Mouse (Mus musculus) embryonic facial prominence, embryonic 14.5 days (tissue): ENCODE data around the gene Meiob. TPM values are rescaled to one million over a fixed set of nuclear protein-coding genes. Genes with fewer than 3 reads are reported as not detected.

Source experiments
- ATAC-seq: fragments of 200-750 bp; cut with Nextera tagmentation; 2 replicates; pipeline ENCODE4 v1.8.0; 2017; ENCODE audit warnings: low read depth, moderate number of reproducible peaks, moderate TSS enrichment
- DNase-seq: peaks from one replicate; pipeline ENCODE4 v3.0.0-alpha.2; 2015; ENCODE audit warnings: low spot score
- H3K27ac ChIP-seq: fragments of 300-500 bp; sonication (generic); replicated peaks from 2 replicates; pipeline ENCODE4 v1.5.1; 2014; ENCODE audit warnings: low read depth, mild to moderate bottlenecking, low read length, moderate library complexity
- H3K27me3 ChIP-seq: fragments of 300-500 bp; sonication (generic); replicated peaks from 2 replicates; pipeline ENCODE4 v1.6.1; 2014; ENCODE audit warnings: low read length; ENCODE audit not compliant: control insufficient read depth, insufficient read depth
- H3K36me3 ChIP-seq: fragments of 300-500 bp; sonication (generic); 2 replicates; pipeline ENCODE4 v1.6.1; 2014; ENCODE audit warnings: low read length, mixed read lengths; ENCODE audit not compliant: control insufficient read depth, insufficient read depth
- H3K4me1 ChIP-seq: fragments of 300-500 bp; sonication (generic); 2 replicates; pipeline ENCODE4 v1.6.1; 2014; ENCODE audit warnings: antibody characterized with exemption, low read length; ENCODE audit not compliant: control insufficient read depth, insufficient read depth
- H3K4me2 ChIP-seq: fragments of 300-500 bp; sonication (generic); 2 replicates; pipeline ENCODE4 v1.6.1; 2014; ENCODE audit warnings: low read depth, mild to moderate bottlenecking, low read length, moderate library complexity, mixed read lengths
- H3K4me3 ChIP-seq: fragments of 300-500 bp; sonication (generic); 2 replicates; pipeline ENCODE4 v1.5.1; 2014; ENCODE audit warnings: low read depth, mild to moderate bottlenecking, low read length
- H3K9ac ChIP-seq: fragments of 300-500 bp; sonication (generic); 2 replicates; pipeline ENCODE4 v1.6.1; 2014; ENCODE audit warnings: low read depth, mild to moderate bottlenecking, low read length, moderate library complexity, mixed read lengths
- H3K9me3 ChIP-seq: fragments of 300-500 bp; sonication (generic); 2 replicates; pipeline ENCODE4 v1.6.1; 2016; ENCODE audit warnings: low read length; ENCODE audit not compliant: control insufficient read depth
- WGBS: fragments of 180-500 bp; shearing (Covaris S2); extraction: QIAGEN DNeasy Blood & Tissue Kit; methylation state at CpG from one replicate; pipeline ENCODE4 v1.1.7; 2014; 5-methylcytosine and 5-hydroxymethylcytosine counted together
- polyA plus RNA-seq: library from polyadenylated mRNA; unstranded; fragments of >200 nt; fragmentation: Nextera tagmentation; extraction: Ambion mirVana; gene quantifications from 2 replicates; pipeline ENCODE4 v1.2.1, GENCODE M21; 2014

The Meiob gene
- polyA plus RNA-seq, 1 experiment from 2014 or later = not detected

DNA sequence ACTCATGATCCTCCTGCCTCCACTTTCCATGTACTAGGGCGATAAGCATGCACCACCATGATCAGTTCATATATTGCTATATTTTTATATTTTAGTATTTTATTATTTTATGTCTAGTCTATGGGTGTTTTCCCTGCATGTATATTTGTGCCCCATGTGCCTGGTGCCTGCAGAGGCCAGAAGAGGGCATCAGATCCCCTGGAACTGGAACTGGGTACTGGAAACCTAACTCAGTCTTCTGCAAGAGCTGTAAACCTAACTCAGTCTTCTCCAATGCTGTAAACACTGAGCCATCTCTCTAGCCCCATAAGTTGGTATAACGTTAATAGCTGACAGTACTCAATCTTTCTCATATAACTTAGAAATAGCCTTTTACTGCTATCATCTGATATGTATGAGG, 38.5 kb downstream of the Meiob start:
- ATAC-seq = no peak
- Histone ChIP-seq H3K36me3 (no peaks in the 10 kb centered on the region), H3K4me3 (no peak overlapping the region), H3K27ac (no peak overlapping the region), H3K9me3 (no peaks in the 10 kb centered on the region), H3K9ac (no peak overlapping the region), H3K4me1 (no peaks in the 10 kb centered on the region), H3K27me3 (no peaks in the 10 kb centered on the region), H3K4me2 (no peak overlapping the region)
- 60% methylated on average over 2 of the region's 2 CpGs for WGBS
- no peak for DNase-seq

- Histone ChIP-seq H3K27ac (no peak overlapping the region), H3K4me2 (no peak overlapping the region), H3K4me3 (no peak overlapping the region), H3K27me3 (no peaks in the 10 kb centered on the region), H3K36me3 (no peaks in the 10 kb centered on the region), H3K4me1 (peaks cover 9% of the 10 kb centered on the region), H3K9ac (no peak overlapping the region), H3K9me3 (no peaks in the 10 kb centered on the region)
- 55% methylated on average over 9 of the region's 9 CpGs for WGBS
- ATAC-seq (no peak), DNase-seq (no peak)
Observed at GRCm38 (mm10) chr17:24844525-24844924, 40.4 kb downstream of the Meiob start.

DNA sequence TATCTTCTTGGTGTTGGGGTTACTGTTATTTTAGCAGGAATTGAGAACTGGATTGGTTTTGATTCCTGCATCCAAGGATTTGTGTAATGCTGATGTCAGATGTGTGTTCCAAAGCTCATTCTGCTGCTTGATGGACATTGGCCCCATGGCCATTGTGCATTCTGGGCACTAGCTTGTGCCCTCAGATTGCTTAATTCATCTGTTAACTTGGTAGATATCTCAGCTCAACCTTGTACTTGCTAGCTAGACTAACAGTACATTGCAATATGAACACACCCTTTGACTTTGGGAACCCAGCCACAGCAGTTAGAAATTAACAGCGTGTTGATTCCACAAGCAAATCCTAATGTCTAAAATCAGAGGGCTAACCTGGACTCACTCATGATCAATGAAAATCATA, 43.3 kb downstream of the Meiob start:
- H3K9ac ChIP-seq = no peak overlapping the region
- ATAC-seq = no peak
- no peaks in the 10 kb centered on the region for H3K36me3 ChIP-seq
- no peak overlapping the region for H3K27ac ChIP-seq
- H3K4me3 ChIP-seq = no peak overlapping the region
- WGBS = 95% methylated on average over 1 of the region's 1 CpGs
- H3K27me3 ChIP-seq = peaks cover 9% of the 10 kb centered on the region; the same call in 1 of the 2 replicates
- H3K9me3 ChIP-seq = no peaks in the 10 kb centered on the region
- H3K4me2 ChIP-seq = no peak overlapping the region
- no peak for DNase-seq
- peaks cover 13% of the 10 kb centered on the region for H3K4me1 ChIP-seq

- DNase-seq (no peak), ATAC-seq (no peak)
- Histone ChIP-seq H3K9ac (no peak overlapping the region), H3K9me3 (no peaks in the 10 kb centered on the region), H3K4me1 (peaks cover 13% of the 10 kb centered on the region), H3K4me3 (peak overlapping the region; percentile 88; the same call in 1 of the 2 replicates), H3K27ac (no peak overlapping the region), H3K36me3 (peaks cover 10% of the 10 kb centered on the region), H3K4me2 (peak overlapping the region; percentile 65), H3K27me3 (peaks cover 9% of the 10 kb centered on the region; the same call in 1 of the 2 replicates)
Observed at GRCm38 (mm10) chr17:24848600-24849031, 44.5 kb downstream of the Meiob start.

GRCm38 (mm10) chr17:24849733-24850064, 45.6 kb downstream of the Meiob start:
- peak overlapping the region; percentile 85 for H3K27ac ChIP-seq
- no peak for DNase-seq

GRCm38 (mm10) chr17:24850065-24850772, 46.1 kb downstream of the Meiob start, which contains the start of gene Fahd1:
TSS of gene Fahd1 (minus strand) at chr17:24850364.
- peaks cover 9% of the 10 kb centered on the region; the same call in 1 of the 2 replicates for H3K27me3 ChIP-seq
- WGBS = under 1% methylated on average over 51 of the region's 58 CpGs
- no peaks in the 10 kb centered on the region for H3K9me3 ChIP-seq
- H3K27ac ChIP-seq = peak within 1 kb of the TSS; percentile 85
- peak within 1 kb of the TSS; percentile 65 for H3K4me2 ChIP-seq
- H3K9ac ChIP-seq = peak within 1 kb of the TSS; percentile 76
- DNase-seq (peak; percentile 99), ATAC-seq (peak; percentile 100)
- peaks cover 13% of the 10 kb centered on the region for H3K4me1 ChIP-seq
- peaks cover 19% of the 10 kb centered on the region for H3K36me3 ChIP-seq
- H3K4me3 ChIP-seq = peak within 1 kb of the TSS; percentile 88

More at GRCm38 (mm10) chr17:24849733-24850064, 45.6 kb downstream of the Meiob start:
- H3K4me3 ChIP-seq = peak overlapping the region; percentile 88
- peaks cover 9% of the 10 kb centered on the region; the same call in 1 of the 2 replicates for H3K27me3 ChIP-seq
- under 1% methylated on average over 18 of the region's 21 CpGs for WGBS
- no peaks in the 10 kb centered on the region for H3K9me3 ChIP-seq
- ATAC-seq = peak; percentile 50; the same call in 1 of the 2 replicates
- peak overlapping the region; percentile 76 for H3K9ac ChIP-seq
- peaks cover 13% of the 10 kb centered on the region for H3K4me1 ChIP-seq
- H3K4me2 ChIP-seq = peak overlapping the region; percentile 65
- H3K36me3 ChIP-seq = peaks cover 17% of the 10 kb centered on the region

- H3K4me1 ChIP-seq = peaks cover 13% of the 10 kb centered on the region
- H3K4me3 ChIP-seq = peak overlapping the region; percentile 88
- peak overlapping the region; percentile 65 for H3K4me2 ChIP-seq
- DNase-seq (no peak), ATAC-seq (no peak)
- H3K9me3 ChIP-seq = no peaks in the 10 kb centered on the region
- peak overlapping the region; percentile 72 for H3K9ac ChIP-seq
- no peak overlapping the region for H3K27ac ChIP-seq
- H3K27me3 ChIP-seq = peaks cover 9% of the 10 kb centered on the region; the same call in 1 of the 2 replicates
- WGBS = 3% methylated on average over 15 of the region's 20 CpGs
- H3K36me3 ChIP-seq = peaks cover 22% of the 10 kb centered on the region
Observed at GRCm38 (mm10) chr17:24850773-24851127, 46.7 kb downstream of the Meiob start.

GRCm38 (mm10) chr17:24851381-24852125, 47.5 kb downstream of the Meiob start:
- Histone ChIP-seq H3K27me3 (peaks cover 9% of the 10 kb centered on the region; the same call in 1 of the 2 replicates), H3K36me3 (peaks cover 24% of the 10 kb centered on the region), H3K4me3 (peak overlapping the region; percentile 88), H3K27ac (no peak overlapping the region), H3K9ac (peak overlapping the region; percentile 72), H3K4me2 (peak overlapping the region; percentile 65), H3K4me1 (peaks cover 13% of the 10 kb centered on the region), H3K9me3 (no peaks in the 10 kb centered on the region)
- 74% methylated on average over 10 of the region's 10 CpGs for WGBS
- no peak for DNase-seq
- no peak for ATAC-seq
